Comparison of ENCODE assay signal across 8 mouse cellular contexts in the genomic region with DNA sequence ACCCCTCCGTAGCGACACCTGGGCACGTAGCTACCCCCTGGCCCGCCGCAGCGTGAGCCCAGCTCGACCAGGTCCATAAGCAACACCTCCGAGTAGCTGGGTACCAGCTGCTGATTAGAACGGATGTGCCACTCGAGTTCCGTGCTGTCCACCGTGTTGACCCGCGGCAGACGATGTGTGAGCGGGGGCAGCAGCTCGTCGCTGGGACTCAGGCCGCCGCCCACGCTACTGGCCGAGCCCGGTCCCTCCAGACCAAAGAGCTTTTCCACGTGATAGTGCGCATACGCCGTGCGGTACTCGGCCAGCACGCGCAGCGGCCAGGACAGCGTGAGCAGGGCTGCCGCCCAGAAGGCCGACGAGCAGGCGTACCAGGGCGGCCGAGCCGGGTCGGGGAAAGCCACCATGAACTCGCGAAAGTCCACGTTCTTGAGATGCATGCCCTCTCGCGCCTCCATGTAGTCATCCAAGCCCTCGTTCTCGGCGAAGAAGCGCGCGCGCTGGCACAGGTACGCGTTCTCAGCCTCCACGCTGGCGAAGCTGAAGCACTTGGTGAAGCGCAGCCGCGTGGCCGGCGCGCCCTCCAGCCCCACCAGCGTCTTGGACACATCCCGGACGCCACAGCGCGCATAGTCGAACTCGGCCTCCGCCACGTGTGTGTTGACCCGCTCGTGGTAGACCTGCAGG. TPM values are rescaled to one million over a fixed set of nuclear protein-coding genes. Genes with fewer than 3 reads are reported as not detected.
DNase-seq lines count a peak whose midpoint lies in the region; ATAC-seq and TF ChIP-seq lines count a peak whose summit lies in the region.

No protein-coding gene starts in this region.

- in situ Hi-C loops in ES-E14 (cut with MboI; ENCODE audit: low sequenced_read_pairs in 2 of 2, unreplicated experiment in 2 of 2), result no loop called here

- peaks cover 4 to 16% of the 10 kb centered on the region in 2 experiments; a peak in 3 of 4 replicates for H3K4me1 ChIP-seq in ES-E14 (ENCODE audit: control insufficient read depth in 2 of 2, insufficient read depth in 2 of 2, low read length in 2 of 2, poor library complexity in 1 of 2)
- H3K4me1 ChIP-seq in forebrain, embryonic 15.5 days, result peaks cover 56% of the 10 kb centered on the region
- peaks cover 10% of the 10 kb centered on the region for H3K4me1 ChIP-seq in liver, postnatal 0 days (ENCODE audit: insufficient read depth)

- peaks cover 9% of the 10 kb centered on the region for H3K27me3 ChIP-seq in forebrain, embryonic 15.5 days
- peaks cover 88% of the 10 kb centered on the region for H3K27me3 ChIP-seq in liver, postnatal 0 days (ENCODE audit: insufficient read depth, low read length)

- H3K9ac ChIP-seq in ES-E14 (ENCODE audit: insufficient read depth, low read depth, low read length, poor library complexity, severe bottlenecking), result peak overlapping the region; percentile 39
- H3K9ac ChIP-seq in forebrain, embryonic 15.5 days (replicated peaks), result no peak overlapping the region
- no peak overlapping the region for H3K9ac ChIP-seq in liver, postnatal 0 days (replicated peaks)

- peak overlapping the region; percentile 35 to 56; a peak in 3 of 4 replicates for H3K4me3 ChIP-seq in ES-E14 (ENCODE audit: insufficient read depth in 1 of 2, low read depth in 1 of 2, low read length in 2 of 2, poor library complexity in 1 of 2, severe bottlenecking in 1 of 2)
- H3K4me3 ChIP-seq in forebrain, embryonic 15.5 days, result peak overlapping the region; percentile 1; the same call in 1 of the 2 replicates
- peak overlapping the region; percentile 6; the same call in 1 of the 2 replicates for H3K4me3 ChIP-seq in liver, postnatal 0 days (ENCODE audit: low read depth, low read length)

- no peak for TF ChIP-seq CTCF in liver, postnatal 0 days (IDR thresholded peaks at IDR 0.05; ENCODE audit: low read depth)

- H3K4me2 ChIP-seq in forebrain, embryonic 15.5 days (replicated peaks), result 0 out of 2 replicates have a peak overlapping the region, but pooled peaks have one; percentile 2
- H3K4me2 ChIP-seq in liver, postnatal 0 days (ENCODE audit: low read depth, low read length), result peak overlapping the region; percentile 18; the same call in 1 of the 2 replicates

- no peak for TF ChIP-seq EP300 in liver, postnatal 0 days (IDR thresholded peaks at IDR 0.05; ENCODE audit: low read depth)

- no peaks in the 10 kb centered on the region for H3K9me3 ChIP-seq in ES-E14 (ENCODE audit: control insufficient read depth, insufficient read depth, low read depth, low read length)
- H3K9me3 ChIP-seq in forebrain, embryonic 15.5 days, result no peaks in the 10 kb centered on the region
- H3K9me3 ChIP-seq in liver, postnatal 0 days (ENCODE audit: low read length), result no peaks in the 10 kb centered on the region

- WGBS in forebrain, embryonic 15.5 days, result 16% methylated on average over 74 of the region's 74 CpGs
- WGBS in liver, postnatal 0 days (ENCODE audit: insufficient replicate concordance), result 4% methylated on average over 74 of the region's 74 CpGs

- no peak for ATAC-seq in forebrain, embryonic 15.5 days (replicated peaks)
- no peak for ATAC-seq in liver, postnatal 0 days
- ATAC-seq in megakaryocyte-erythroid progenitor cell, adult 5-6 weeks (replicated peaks; ENCODE audit: low FRiP score, low TSS enrichment, poor library complexity, severe bottlenecking), result no peak

- no peaks in the 10 kb centered on the region for H3K36me3 ChIP-seq in ES-E14 (ENCODE audit: control insufficient read depth, insufficient read depth, low read length, poor library complexity, severe bottlenecking)
- peaks cover 26% of the 10 kb centered on the region; the same call in 1 of the 2 replicates for H3K36me3 ChIP-seq in forebrain, embryonic 15.5 days
- H3K36me3 ChIP-seq in liver, postnatal 0 days (replicated peaks; ENCODE audit: insufficient read depth, low read length), result no peaks in the 10 kb centered on the region

- H3K27ac ChIP-seq in ES-E14 (ENCODE audit: insufficient read depth, low read depth, low read length, poor library complexity, severe bottlenecking), result no peak overlapping the region
- no peak overlapping the region for H3K27ac ChIP-seq in forebrain, embryonic 15.5 days (replicated peaks)
- H3K27ac ChIP-seq in liver, postnatal 0 days (ENCODE audit: low read depth), result no peak overlapping the region

- peak; percentile 46 for DNase-seq in embryo, embryonic 10 days (ENCODE audit: low spot score)
- no peak for DNase-seq in embryo, embryonic 9.5 days (ENCODE audit: extremely low spot score)
- no peak for DNase-seq in ES-E14 (ENCODE audit: low read depth, low spot score)
- DNase-seq in liver, postnatal 0 days, result no peak
- no peak for DNase-seq in Muller cell, postnatal 12 days (ENCODE audit: inconsistent ontology term)
- DNase-seq in adipocyte (ENCODE audit: low spot score), result no peak

TF ChIP-seq in ES-E14, 5 proteins besides CTCF, POLR2A, EP300 and RAD21:
- TF ChIP-seq MAFK (IDR thresholded peaks at IDR 0.05; ENCODE audit: insufficient read depth, low read depth, low read length), result no peak
- TF ChIP-seq ZNF384 (IDR thresholded peaks at IDR 0.05; ENCODE audit: low read depth, low read length), result no peak
- TF ChIP-seq CHD2 (IDR thresholded peaks at IDR 0.05; ENCODE audit: low read depth, low read length), result no peak
- no peak for TF ChIP-seq HCFC1 (IDR thresholded peaks at IDR 0.05; ENCODE audit: borderline replicate concordance, insufficient read depth, low read length)
- no peak for TF ChIP-seq ZC3H11A (IDR thresholded peaks at IDR 0.05; ENCODE audit: borderline replicate concordance, low read depth, low read length)

RNA-seq across cellular contexts. Expression of gene Tmem151b, which starts 4.1 kb away (rescaled TPM):
- 2.1 and 4.0 TPM in 2 replicates for total RNA-seq in ES-E14 (2012; rRNA removed)
- 34.5 and 36.2 TPM in 2 replicates for polyA plus RNA-seq in forebrain, embryonic 15.5 days (2015; fragmentation: Nextera tagmentation; extraction: Ambion mirVana)
- 0.13 and 0.19 TPM in 2 replicates for polyA plus RNA-seq in liver, postnatal 0 days (2015; fragmentation: Nextera tagmentation; extraction: Ambion mirVana)
- total RNA-seq in megakaryocyte-erythroid progenitor cell, adult 5-6 weeks (2014; fragmentation: Nextera tagmentation), result not detected in 2 replicates
- total RNA-seq in megakaryocyte-erythroid progenitor cell, adult 5-6 weeks (2017), result not detected in 2 replicates

RNA-seq across cellular contexts. Expression of gene Nfkbie, which starts 10.1 kb away (rescaled TPM):
- 2.1 and 2.2 TPM in 2 replicates for total RNA-seq in ES-E14 (2012; rRNA removed)
- polyA plus RNA-seq in forebrain, embryonic 15.5 days (2015; fragmentation: Nextera tagmentation; extraction: Ambion mirVana), result 4.2 and 4.6 TPM in 2 replicates
- 2.8 and 3.0 TPM in 2 replicates for polyA plus RNA-seq in liver, postnatal 0 days (2015; fragmentation: Nextera tagmentation; extraction: Ambion mirVana)
- total RNA-seq in megakaryocyte-erythroid progenitor cell, adult 5-6 weeks (2014; fragmentation: Nextera tagmentation), result 4.2 and 6.0 TPM in 2 replicates
- total RNA-seq in megakaryocyte-erythroid progenitor cell, adult 5-6 weeks (2017), result 3.2 and 3.9 TPM in 2 replicates

RNA-seq across cellular contexts. Expression of gene Slc35b2, which starts 18.3 kb away (rescaled TPM):
- 96.7 and 98.7 TPM in 2 replicates for total RNA-seq in ES-E14 (2012; rRNA removed)
- polyA plus RNA-seq in forebrain, embryonic 15.5 days (2015; fragmentation: Nextera tagmentation; extraction: Ambion mirVana), result 97.9 and 99.8 TPM in 2 replicates
- polyA plus RNA-seq in liver, postnatal 0 days (2015; fragmentation: Nextera tagmentation; extraction: Ambion mirVana), result 47.7 and 47.9 TPM in 2 replicates
- 46.9 and 74.5 TPM in 2 replicates for total RNA-seq in megakaryocyte-erythroid progenitor cell, adult 5-6 weeks (2014; fragmentation: Nextera tagmentation)
- 27.7 and 60.3 TPM in 2 replicates for total RNA-seq in megakaryocyte-erythroid progenitor cell, adult 5-6 weeks (2017)

RNA-seq across cellular contexts. Expression of gene Tcte1, which starts 22.2 kb away (rescaled TPM):
- total RNA-seq in ES-E14 (2012; rRNA removed), result 0.09 and 0.11 TPM in 2 replicates
- 4.7 and 4.8 TPM in 2 replicates for polyA plus RNA-seq in forebrain, embryonic 15.5 days (2015; fragmentation: Nextera tagmentation; extraction: Ambion mirVana)
- polyA plus RNA-seq in liver, postnatal 0 days (2015; fragmentation: Nextera tagmentation; extraction: Ambion mirVana), result not detected in 2 replicates
- not detected in 2 replicates for total RNA-seq in megakaryocyte-erythroid progenitor cell, adult 5-6 weeks (2014; fragmentation: Nextera tagmentation)
- not detected in 2 replicates for total RNA-seq in megakaryocyte-erythroid progenitor cell, adult 5-6 weeks (2017)

RNA-seq across cellular contexts. Expression of gene Hsp90ab1, which starts 27.7 kb away (rescaled TPM):
- 1,660 and 1,758 TPM in 2 replicates for total RNA-seq in ES-E14 (2012; rRNA removed)
- polyA plus RNA-seq in forebrain, embryonic 15.5 days (2015; fragmentation: Nextera tagmentation; extraction: Ambion mirVana), result 1,627 and 1,637 TPM in 2 replicates
- 419 and 445 TPM in 2 replicates for polyA plus RNA-seq in liver, postnatal 0 days (2015; fragmentation: Nextera tagmentation; extraction: Ambion mirVana)
- 1,847 and 1,911 TPM in 2 replicates for total RNA-seq in megakaryocyte-erythroid progenitor cell, adult 5-6 weeks (2014; fragmentation: Nextera tagmentation)
- 2,660 and 3,319 TPM in 2 replicates for total RNA-seq in megakaryocyte-erythroid progenitor cell, adult 5-6 weeks (2017)
